Mouse (Mus musculus) hindbrain, embryonic 14.5 days (tissue): ENCODE measurements around the gene Psmf1. TPM values are rescaled to one million over a fixed set of nuclear protein-coding genes. Genes with fewer than 3 reads are reported as not detected.

Source experiments
- ATAC-seq: fragments of 200-750 bp; cut with Nextera tagmentation; 2 replicates; pipeline ENCODE4 v1.8.0; 2017; ENCODE audit warnings: moderate number of reproducible peaks, mild to moderate bottlenecking, moderate TSS enrichment, moderate library complexity; ENCODE audit not compliant: low FRiP score
- DNase-seq: peaks from one replicate; pipeline ENCODE4 v3.0.0-alpha.2; 2015; ENCODE audit warnings: low spot score
- H3K27ac ChIP-seq: fragments of 300-500 bp; sonication (generic); 2 replicates; pipeline ENCODE4 v1.5.1; 2014; ENCODE audit warnings: mild to moderate bottlenecking, moderate library complexity
- H3K27me3 ChIP-seq: fragments of 300-500 bp; sonication (generic); 2 replicates; pipeline ENCODE4 v1.6.1; 2014; ENCODE audit warnings: mild to moderate bottlenecking, low read length, mixed read lengths; ENCODE audit not compliant: control insufficient read depth, insufficient read depth
- H3K36me3 ChIP-seq: fragments of 300-500 bp; sonication (generic); replicated peaks from 2 replicates; pipeline ENCODE4 v1.6.1; 2014; ENCODE audit not compliant: control insufficient read depth, insufficient read depth
- H3K4me1 ChIP-seq: fragments of 300-500 bp; sonication (generic); replicated peaks from 2 replicates; pipeline ENCODE4 v1.6.1; 2014; ENCODE audit warnings: antibody characterized with exemption, low read length, mixed read lengths; ENCODE audit not compliant: control insufficient read depth, insufficient read depth
- H3K4me2 ChIP-seq: fragments of 300-500 bp; sonication (generic); replicated peaks from 2 replicates; pipeline ENCODE4 v1.6.1; 2014; ENCODE audit warnings: mild to moderate bottlenecking, moderate library complexity
- H3K4me3 ChIP-seq: fragments of 300-500 bp; sonication (generic); replicated peaks from 2 replicates; pipeline ENCODE4 v1.5.1; 2014; ENCODE audit warnings: mild to moderate bottlenecking, low read length
- H3K9ac ChIP-seq: fragments of 300-500 bp; sonication (generic); 2 replicates; pipeline ENCODE4 v1.6.1; 2014
- H3K9me3 ChIP-seq: fragments of 300-500 bp; sonication (generic); 2 replicates; pipeline ENCODE4 v1.6.1; 2016; ENCODE audit warnings: low read length; ENCODE audit not compliant: control insufficient read depth
- WGBS: fragments of 180-500 bp; shearing (Covaris S2); extraction: QIAGEN DNeasy Blood & Tissue Kit; methylation state at CpG from one replicate; pipeline ENCODE4 v1.1.7; 2014; 5-methylcytosine and 5-hydroxymethylcytosine counted together
- polyA plus RNA-seq: library from polyadenylated mRNA; unstranded; fragments of >200 nt; fragmentation: Nextera tagmentation; extraction: Ambion mirVana; gene quantifications from 2 replicates; pipeline ENCODE4 v1.2.1, GENCODE M21; 2014

Gene Psmf1
- polyA plus RNA-seq, 1 experiment from 2014 or later, result 60.1 TPM

- no peak overlapping the region for H3K9ac ChIP-seq
- H3K27ac ChIP-seq, result no peak overlapping the region
- ATAC-seq (no peak), DNase-seq (no peak)
- no peaks in the 10 kb centered on the region for H3K4me1 ChIP-seq
- WGBS, result 44% methylated on average over 1 of the region's 1 CpGs
- no peaks in the 10 kb centered on the region for H3K9me3 ChIP-seq
- H3K27me3 ChIP-seq, result no peaks in the 10 kb centered on the region
- no peaks in the 10 kb centered on the region for H3K36me3 ChIP-seq
- H3K4me3 ChIP-seq, result no peak overlapping the region
- H3K4me2 ChIP-seq, result no peak overlapping the region
Observed at GRCm38 (mm10) chr2:151758806-151759353, 14.9 kb upstream of the Psmf1 start.

GRCm38 (mm10) chr2:151757451-151757850 is 13.5 kb upstream of the Psmf1 start:
- Histone ChIP-seq H3K9me3 (no peaks in the 10 kb centered on the region), H3K27me3 (no peaks in the 10 kb centered on the region), H3K9ac (no peak overlapping the region), H3K4me1 (no peaks in the 10 kb centered on the region), H3K36me3 (no peaks in the 10 kb centered on the region), H3K27ac (no peak overlapping the region), H3K4me2 (no peak overlapping the region), H3K4me3 (no peak overlapping the region)
- ATAC-seq (no peak), DNase-seq (no peak)
- 77% methylated on average over 5 of the region's 5 CpGs for WGBS

GRCm38 (mm10) chr2:151756277-151757061 is 12.5 kb upstream of the Psmf1 start:
- WGBS, result 63% methylated on average over 9 of the region's 9 CpGs
- H3K4me2 ChIP-seq, result no peak overlapping the region
- no peak overlapping the region for H3K4me3 ChIP-seq
- ATAC-seq (no peak), DNase-seq (no peak)
- no peaks in the 10 kb centered on the region for H3K9me3 ChIP-seq
- H3K9ac ChIP-seq, result no peak overlapping the region
- no peaks in the 10 kb centered on the region for H3K27me3 ChIP-seq
- H3K36me3 ChIP-seq, result no peaks in the 10 kb centered on the region
- no peaks in the 10 kb centered on the region for H3K4me1 ChIP-seq
- no peak overlapping the region for H3K27ac ChIP-seq

- no peaks in the 10 kb centered on the region for H3K9me3 ChIP-seq
- WGBS, result 79% methylated on average over 5 of the region's 5 CpGs
- no peak overlapping the region for H3K4me3 ChIP-seq
- no peak for DNase-seq
- H3K4me1 ChIP-seq, result peaks cover 5% of the 10 kb centered on the region; the same call in 1 of the 2 replicates
- no peaks in the 10 kb centered on the region for H3K36me3 ChIP-seq
- no peak for ATAC-seq
- no peaks in the 10 kb centered on the region for H3K27me3 ChIP-seq
- no peak overlapping the region for H3K9ac ChIP-seq
- H3K4me2 ChIP-seq, result no peak overlapping the region
- H3K27ac ChIP-seq, result no peak overlapping the region
Observed at GRCm38 (mm10) chr2:151751330-151751729, 7.3 kb upstream of the Psmf1 start.

- H3K27me3 ChIP-seq, result no peaks in the 10 kb centered on the region
- no peaks in the 10 kb centered on the region for H3K9me3 ChIP-seq
- peak overlapping the region; percentile 2; the same call in 1 of the 2 replicates for H3K27ac ChIP-seq
- H3K36me3 ChIP-seq, result no peaks in the 10 kb centered on the region
- 0 out of 2 replicates have a peak overlapping the region, but pooled peaks have one; percentile 1 for H3K4me2 ChIP-seq
- no peak overlapping the region for H3K4me3 ChIP-seq
- H3K9ac ChIP-seq, result no peak overlapping the region; the same call in 1 of the 2 replicates
- peak; percentile 88 for ATAC-seq
- peak; percentile 89 for DNase-seq
- 28% methylated on average over 19 of the region's 19 CpGs for WGBS
- peaks cover 5% of the 10 kb centered on the region; the same call in 1 of the 2 replicates for H3K4me1 ChIP-seq
Observed at GRCm38 (mm10) chr2:151747847-151748705, 4.1 kb upstream of the Psmf1 start.

GRCm38 (mm10) chr2:151742850-151743679 is 921 bp downstream of the Psmf1 start:
- Histone ChIP-seq H3K4me2 (no peak overlapping the region), H3K4me3 (no peak overlapping the region), H3K4me1 (peaks cover 19% of the 10 kb centered on the region), H3K36me3 (no peaks in the 10 kb centered on the region), H3K27me3 (no peaks in the 10 kb centered on the region), H3K9ac (no peak overlapping the region), H3K9me3 (no peaks in the 10 kb centered on the region), H3K27ac (no peak overlapping the region)
- no peak for ATAC-seq
- 76% methylated on average over 6 of the region's 6 CpGs for WGBS
- no peak for DNase-seq

GRCm38 (mm10) chr2:151742084-151742483 is 1.9 kb downstream of the Psmf1 start:
- H3K4me1 ChIP-seq, result peaks cover 19% of the 10 kb centered on the region
- no peaks in the 10 kb centered on the region for H3K27me3 ChIP-seq
- no peaks in the 10 kb centered on the region for H3K36me3 ChIP-seq
- H3K9me3 ChIP-seq, result no peaks in the 10 kb centered on the region
- H3K4me3 ChIP-seq, result no peak overlapping the region
- DNase-seq, result no peak
- no peak for ATAC-seq
- H3K27ac ChIP-seq, result no peak overlapping the region
- WGBS, result 97% methylated on average over 1 of the region's 1 CpGs
- no peak overlapping the region for H3K9ac ChIP-seq
- no peak overlapping the region for H3K4me2 ChIP-seq

GRCm38 (mm10) chr2:151740741-151741526 is 3.1 kb downstream of the Psmf1 start:
- peaks cover 19% of the 10 kb centered on the region for H3K4me1 ChIP-seq

More at GRCm38 (mm10) chr2:151740741-151741526, 3.1 kb downstream of the Psmf1 start:
- under 1% methylated on average over 61 of the region's 61 CpGs for WGBS
- peak overlapping the region; percentile 95 for H3K4me2 ChIP-seq
- ATAC-seq (peak; percentile 94), DNase-seq (peak; percentile 94)
- peak overlapping the region; percentile 80 for H3K27ac ChIP-seq
- H3K4me3 ChIP-seq, result peak overlapping the region; percentile 80
- peak overlapping the region; percentile 81 for H3K9ac ChIP-seq
- no peaks in the 10 kb centered on the region for H3K9me3 ChIP-seq
- H3K27me3 ChIP-seq, result no peaks in the 10 kb centered on the region
- H3K36me3 ChIP-seq, result no peaks in the 10 kb centered on the region
